16 mouse cellular contexts compared by ENCODE assay signal in genomic region chr8:11401183-11401582, GRCm38 (mm10).
DNase-seq lines count a peak whose midpoint lies in the region; ATAC-seq lines count a peak whose summit lies in the region.
"Had no signal": no experiment of that assay in that cellular context is flagged by ENCODE, and none has a peak within 500 bp of the region (broad histone marks: within the 10 kb centered on the region; RNA-seq: fewer than 3 reads in every experiment).

No protein-coding gene starts in this region.

- H3K4me3 ChIP-seq in heart, embryonic 14.5 days (ENCODE audit: control insufficient read depth in 1 of 2, insufficient read depth in 1 of 2, low read depth in 1 of 2, low read length in 2 of 2), result no peak overlapping the region
- no peak overlapping the region for H3K4me3 ChIP-seq in limb, embryonic 12.5 days (replicated peaks)
- H3K4me3 ChIP-seq in limb, embryonic 10.5 days, result no peak overlapping the region
- H3K4me3 ChIP-seq in intestine, embryonic 15.5 days (replicated peaks), result no peak overlapping the region
- H3K4me3 ChIP-seq: forebrain, embryonic 12.5 days; gastrocnemius, adult 2 months; liver, embryonic 13.5 days; stomach, embryonic 15.5 days had no signal

- H3K9ac ChIP-seq in heart, embryonic 14.5 days (ENCODE audit: low read length), result peak overlapping the region; percentile 17; the same call in 1 of the 2 replicates
- no peak overlapping the region for H3K9ac ChIP-seq in limb, embryonic 12.5 days (replicated peaks)
- H3K9ac ChIP-seq in intestine, embryonic 15.5 days, result no peak overlapping the region
- H3K9ac ChIP-seq: forebrain, embryonic 12.5 days; liver, embryonic 13.5 days; stomach, embryonic 15.5 days had no signal

- no peaks in the 10 kb centered on the region for H3K9me3 ChIP-seq in heart, embryonic 14.5 days (ENCODE audit: control insufficient read depth, low read length)
- no peaks in the 10 kb centered on the region for H3K9me3 ChIP-seq in limb, embryonic 12.5 days
- no peaks in the 10 kb centered on the region for H3K9me3 ChIP-seq in limb, embryonic 10.5 days (replicated peaks)
- H3K9me3 ChIP-seq in intestine, embryonic 15.5 days, result no peaks in the 10 kb centered on the region
- H3K9me3 ChIP-seq: forebrain, embryonic 12.5 days; liver, embryonic 13.5 days; stomach, embryonic 15.5 days had no signal

- ATAC-seq in heart, embryonic 14.5 days (ENCODE audit: insufficient number of reproducible peaks, insufficient read depth, low FRiP score, low read depth), result no peak
- ATAC-seq in limb, embryonic 12.5 days (ENCODE audit: insufficient number of reproducible peaks, insufficient read depth, low FRiP score, low TSS enrichment, low read depth), result no peak
- no peak for ATAC-seq in intestine, embryonic 15.5 days

- no peak for DNase-seq in heart, adult 8-10 months (ENCODE audit: low spot score)
- no peak for DNase-seq in limb, embryonic 10.5 days (ENCODE audit: low spot score)
- peak; percentile 71 to 76 for DNase-seq in heart, postnatal 10 days
- DNase-seq in gastrocnemius, postnatal 4 days (ENCODE audit: low spot score in 2 of 2), result no peak
- DNase-seq: cerebellum, adult 2 months; cerebellum, postnatal 36 days; gastrocnemius, adult 2 months; kidney, postnatal 4 days; layer of hippocampus, adult 9-11 months; liver, embryonic 13.5 days; right cerebral cortex, postnatal 25 days had no signal

- 89% methylated on average over 5 of the region's 5 CpGs for WGBS in heart, embryonic 14.5 days
- 93% methylated on average over 5 of the region's 5 CpGs for WGBS in limb, embryonic 12.5 days
- WGBS in limb, embryonic 10.5 days, result 99% methylated on average over 5 of the region's 5 CpGs
- WGBS in intestine, embryonic 15.5 days, result 94% methylated on average over 5 of the region's 5 CpGs

- H3K27ac ChIP-seq in heart, embryonic 14.5 days (replicated peaks in 1 of 2; ENCODE audit: control insufficient read depth in 1 of 2, insufficient read depth in 1 of 2, low read depth in 2 of 2, low read length in 2 of 2), result 0 out of 4 replicates have a peak overlapping the region, but pooled peaks of 1 of the 2 experiments have one; percentile 3
- peak overlapping the region; percentile 29; the same call in 1 of the 2 replicates for H3K27ac ChIP-seq in limb, embryonic 12.5 days
- H3K27ac ChIP-seq in limb, embryonic 10.5 days, result no peak overlapping the region
- H3K27ac ChIP-seq in intestine, embryonic 15.5 days, result 0 out of 2 replicates have a peak overlapping the region, but pooled peaks have one; percentile 78
- H3K27ac ChIP-seq: liver, embryonic 13.5 days had no signal

- no peak overlapping the region for H3K4me2 ChIP-seq in heart, embryonic 14.5 days (ENCODE audit: low read length)
- H3K4me2 ChIP-seq in limb, embryonic 12.5 days, result no peak overlapping the region
- H3K4me2 ChIP-seq in intestine, embryonic 15.5 days (replicated peaks), result no peak overlapping the region
- H3K4me2 ChIP-seq: forebrain, embryonic 12.5 days; liver, embryonic 13.5 days; stomach, embryonic 15.5 days had no signal

- peaks cover 18 to 24% of the 10 kb centered on the region in 2 experiments for H3K4me1 ChIP-seq in heart, embryonic 14.5 days (ENCODE audit: control insufficient read depth in 2 of 2, insufficient read depth in 2 of 2, low read length in 2 of 2)
- peaks cover 26% of the 10 kb centered on the region for H3K4me1 ChIP-seq in limb, embryonic 12.5 days (replicated peaks)
- peaks cover 26% of the 10 kb centered on the region for H3K4me1 ChIP-seq in limb, embryonic 10.5 days
- H3K4me1 ChIP-seq in intestine, embryonic 15.5 days (replicated peaks), result peaks cover 20% of the 10 kb centered on the region
- H3K4me1 ChIP-seq: liver, embryonic 13.5 days had no signal

- intact Hi-C loops in heart, postnatal 10 days (cut with DNase I), result no loop called here

- H3K36me3 ChIP-seq in heart, embryonic 14.5 days (ENCODE audit: control insufficient read depth, insufficient read depth, low read length), result peaks cover 49% of the 10 kb centered on the region
- H3K36me3 ChIP-seq in limb, embryonic 12.5 days, result peaks cover 20% of the 10 kb centered on the region
- peaks cover 59% of the 10 kb centered on the region for H3K36me3 ChIP-seq in limb, embryonic 10.5 days
- H3K36me3 ChIP-seq in intestine, embryonic 15.5 days, result peaks cover 5% of the 10 kb centered on the region; the same call in 1 of the 2 replicates
- H3K36me3 ChIP-seq: forebrain, embryonic 12.5 days; liver, embryonic 13.5 days had no signal

- H3K27me3 ChIP-seq in heart, embryonic 14.5 days (ENCODE audit: control insufficient read depth, insufficient read depth, low read length), result no peaks in the 10 kb centered on the region
- no peaks in the 10 kb centered on the region for H3K27me3 ChIP-seq in limb, embryonic 12.5 days
- H3K27me3 ChIP-seq in limb, embryonic 10.5 days (ENCODE audit: low read depth, poor library complexity, severe bottlenecking), result no peaks in the 10 kb centered on the region
- H3K27me3 ChIP-seq in intestine, embryonic 15.5 days (replicated peaks), result no peaks in the 10 kb centered on the region
- H3K27me3 ChIP-seq: forebrain, embryonic 12.5 days; liver, embryonic 13.5 days; stomach, embryonic 15.5 days had no signal

Comparison
In these comparisons a context has a peak if more than half of its experiments do, and no peak if none do; other contexts are left out.
1. DNase-seq: peak in heart, postnatal 10 days (2 of 2); none in heart, adult 8-10 months (single experiment), limb, embryonic 10.5 days (single experiment) and gastrocnemius, postnatal 4 days (0 of 2).